Mouse (Mus musculus) intestine, embryonic 14.5 days (tissue): Measurements from ENCODE around the gene Alad. TPM values are rescaled to one million over a fixed set of nuclear protein-coding genes. Genes with fewer than 3 reads are reported as not detected.

ENCODE experiments used
- ATAC-seq: fragments of 200-750 bp; cut with Nextera tagmentation; replicated peaks from 2 replicates; pipeline ENCODE4 v1.8.0; 2017; ENCODE audit warnings: low read depth, moderate number of reproducible peaks, moderate TSS enrichment, moderate library complexity; ENCODE audit not compliant: low FRiP score, low TSS enrichment
- DNase-seq: peaks from one replicate; pipeline ENCODE4 v3.0.0-alpha.2; 2018; ENCODE audit warnings: low spot score
- H3K27ac ChIP-seq: fragments of 300-500 bp; sonication (generic); 2 replicates; pipeline ENCODE4 v1.5.1; 2014; ENCODE audit warnings: low read depth, mild to moderate bottlenecking, control low read depth
- H3K27me3 ChIP-seq: fragments of 300-500 bp; sonication (generic); replicated peaks from 2 replicates; pipeline ENCODE4 v1.6.1; 2014; ENCODE audit warnings: low read length, control low read depth; ENCODE audit not compliant: control insufficient read depth, insufficient read depth
- H3K36me3 ChIP-seq: fragments of 300-500 bp; sonication (generic); 2 replicates; pipeline ENCODE4 v1.6.1; 2014; ENCODE audit warnings: low read length, control low read depth; ENCODE audit not compliant: control insufficient read depth, insufficient read depth
- H3K4me1 ChIP-seq: fragments of 300-500 bp; sonication (generic); replicated peaks from 2 replicates; pipeline ENCODE4 v1.6.1; 2014; ENCODE audit warnings: low read length, control low read depth, mixed read lengths; ENCODE audit not compliant: control insufficient read depth, insufficient read depth
- H3K4me2 ChIP-seq: fragments of 300-500 bp; sonication (generic); 2 replicates; pipeline ENCODE4 v1.6.1; 2014; ENCODE audit warnings: low read length
- H3K4me3 ChIP-seq: fragments of 300-500 bp; sonication (generic); 2 replicates; pipeline ENCODE4 v1.5.1; 2014; ENCODE audit warnings: low read depth, low read length, control low read depth, mixed read lengths
- H3K9ac ChIP-seq: fragments of 300-500 bp; sonication (generic); 2 replicates; pipeline ENCODE4 v1.6.1; 2014; ENCODE audit warnings: mild to moderate bottlenecking, low read length
- H3K9me3 ChIP-seq: fragments of 300-500 bp; sonication (generic); 2 replicates; pipeline ENCODE4 v1.6.1; 2016; ENCODE audit warnings: low read length, control low read depth; ENCODE audit not compliant: control insufficient read depth
- WGBS: fragments of 180-500 bp; shearing (Covaris S2); extraction: QIAGEN DNeasy Blood & Tissue Kit; methylation state at CpG from one replicate; pipeline ENCODE4 v1.1.7; 2014; 5-methylcytosine and 5-hydroxymethylcytosine counted together
- polyA plus RNA-seq: library from polyadenylated mRNA; unstranded; fragments of >200 nt; fragmentation: Nextera tagmentation; extraction: Ambion mirVana; gene quantifications from 2 replicates; pipeline ENCODE4 v1.2.1, GENCODE M21; 2014

Gene Alad
- polyA plus RNA-seq, 1 experiment from 2014 or later = 146 TPM

DNA sequence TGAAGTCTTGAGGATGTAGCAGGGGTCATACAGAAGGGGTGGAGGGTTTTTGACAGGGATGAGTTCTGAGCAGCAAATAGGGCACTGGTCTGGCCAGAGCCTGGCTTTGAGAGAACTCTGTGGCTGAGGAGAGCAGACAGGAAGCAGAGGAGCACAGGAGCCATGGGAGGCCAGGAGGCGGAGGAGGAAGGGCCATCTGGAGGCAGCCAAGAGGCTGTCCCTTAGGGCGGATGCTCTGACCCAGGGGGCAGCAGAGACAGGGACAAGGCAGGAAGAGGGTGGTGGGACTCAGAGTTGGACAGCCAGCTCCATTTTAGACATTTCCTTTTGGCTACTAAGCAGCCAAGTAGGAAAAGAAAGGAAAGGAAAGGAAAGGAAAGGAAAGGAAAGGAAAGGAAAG is 3.6 kb downstream of the Alad start:
- H3K9me3 ChIP-seq = no peaks in the 10 kb centered on the region
- no peak overlapping the region for H3K9ac ChIP-seq
- peaks cover 29% of the 10 kb centered on the region for H3K36me3 ChIP-seq
- no peak overlapping the region for H3K4me2 ChIP-seq
- 0 out of 2 replicates have a peak overlapping the region, but pooled peaks have one; percentile 10 for H3K27ac ChIP-seq
- 32% methylated on average over 2 of the region's 2 CpGs for WGBS
- no peak overlapping the region for H3K4me3 ChIP-seq
- no peaks in the 10 kb centered on the region for H3K27me3 ChIP-seq
- DNase-seq (no peak), ATAC-seq (no peak)
- H3K4me1 ChIP-seq = peaks cover 28% of the 10 kb centered on the region

DNA sequence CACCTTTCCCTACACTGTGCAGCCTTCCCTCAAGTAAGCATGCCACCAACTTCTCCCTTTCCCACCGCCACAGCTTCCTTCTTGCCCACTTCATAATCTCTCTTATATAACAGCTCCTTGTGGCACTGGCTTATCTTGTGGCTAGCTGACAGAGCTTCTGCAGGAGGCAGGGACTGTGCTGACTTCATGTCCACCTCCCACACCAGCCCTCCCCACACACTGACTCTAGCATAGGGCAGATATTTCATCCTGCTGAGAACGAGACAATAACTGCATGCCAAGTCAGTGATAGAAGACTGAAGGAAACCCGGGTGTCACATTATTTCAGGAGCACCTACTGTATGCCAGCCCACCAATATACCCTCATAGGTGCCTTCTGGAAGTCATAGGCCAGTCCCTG is 4.2 kb downstream of the Alad start:
- Histone ChIP-seq H3K4me1 (peaks cover 28% of the 10 kb centered on the region), H3K27me3 (no peaks in the 10 kb centered on the region), H3K9me3 (no peaks in the 10 kb centered on the region), H3K9ac (no peak overlapping the region), H3K4me2 (no peak overlapping the region), H3K4me3 (no peak overlapping the region), H3K36me3 (peaks cover 35% of the 10 kb centered on the region), H3K27ac (no peak overlapping the region)
- 69% methylated on average over 3 of the region's 3 CpGs for WGBS
- no peak for ATAC-seq
- no peak for DNase-seq

- Histone ChIP-seq H3K9me3 (no peaks in the 10 kb centered on the region), H3K27me3 (no peaks in the 10 kb centered on the region), H3K36me3 (peaks cover 40% of the 10 kb centered on the region), H3K9ac (no peak overlapping the region), H3K27ac (no peak overlapping the region), H3K4me1 (peaks cover 28% of the 10 kb centered on the region), H3K4me3 (no peak overlapping the region), H3K4me2 (no peak overlapping the region)
- DNase-seq (no peak), ATAC-seq (no peak)
- 76% methylated on average over 7 of the region's 7 CpGs for WGBS
Observed at GRCm38 (mm10) chr4:62514995-62515394, 4.7 kb downstream of the Alad start.

DNA sequence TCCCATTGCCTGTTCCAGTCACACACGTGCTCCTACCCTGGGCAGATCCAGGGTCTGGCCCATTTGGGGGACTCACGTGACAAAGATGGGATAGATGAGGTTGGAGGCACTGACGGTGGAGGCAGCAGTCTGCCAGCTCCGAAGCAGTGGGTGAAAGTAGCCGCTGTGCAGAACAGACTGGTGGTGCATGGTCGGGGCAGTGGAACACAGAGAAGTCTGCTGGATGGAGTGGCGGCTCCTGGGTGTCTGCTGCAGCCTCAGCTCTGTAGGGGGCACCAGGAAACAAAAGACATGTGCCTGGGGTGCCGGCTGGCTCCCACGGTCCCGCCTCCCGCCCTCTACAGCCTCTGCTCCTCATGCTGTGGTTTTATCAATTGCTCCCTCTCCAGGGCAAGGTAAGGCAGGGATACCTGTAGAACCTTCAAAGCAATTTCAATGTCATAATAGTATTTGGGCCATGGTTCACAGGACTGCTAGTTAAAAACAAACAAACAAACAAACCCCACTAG is 5.7 kb downstream of the Alad start:
- Histone ChIP-seq H3K4me3 (no peak overlapping the region), H3K9me3 (no peaks in the 10 kb centered on the region), H3K27ac (no peak overlapping the region), H3K4me2 (no peak overlapping the region), H3K27me3 (no peaks in the 10 kb centered on the region), H3K36me3 (peaks cover 50% of the 10 kb centered on the region), H3K9ac (no peak overlapping the region), H3K4me1 (peaks cover 26% of the 10 kb centered on the region)
- DNase-seq (no peak), ATAC-seq (no peak)
- WGBS = 50% methylated on average over 11 of the region's 11 CpGs

- H3K4me1 ChIP-seq = no peaks in the 10 kb centered on the region
- H3K36me3 ChIP-seq = peaks cover 71% of the 10 kb centered on the region
- DNase-seq = no peak
- H3K9ac ChIP-seq = no peak overlapping the region
- no peak overlapping the region for H3K4me2 ChIP-seq
- H3K27me3 ChIP-seq = no peaks in the 10 kb centered on the region
- no peak overlapping the region for H3K27ac ChIP-seq
- no peaks in the 10 kb centered on the region for H3K9me3 ChIP-seq
- ATAC-seq = no peak
- WGBS = 93% methylated on average over 11 of the region's 11 CpGs
- no peak overlapping the region for H3K4me3 ChIP-seq
Observed at GRCm38 (mm10) chr4:62509946-62510345, 9.8 kb downstream of the Alad start.

- ATAC-seq (no peak), DNase-seq (no peak)
- no peak overlapping the region for H3K4me3 ChIP-seq
- H3K36me3 ChIP-seq = peaks cover 70% of the 10 kb centered on the region
- H3K27me3 ChIP-seq = no peaks in the 10 kb centered on the region
- H3K4me2 ChIP-seq = no peak overlapping the region
- H3K9me3 ChIP-seq = no peaks in the 10 kb centered on the region
- no peaks in the 10 kb centered on the region for H3K4me1 ChIP-seq
- H3K27ac ChIP-seq = no peak overlapping the region
- no peak overlapping the region for H3K9ac ChIP-seq
- WGBS = 90% methylated on average over 5 of the region's 5 CpGs
Observed at GRCm38 (mm10) chr4:62508839-62509238, 10.9 kb downstream of the Alad start.

- Histone ChIP-seq H3K27me3 (no peaks in the 10 kb centered on the region), H3K36me3 (peaks cover 49% of the 10 kb centered on the region), H3K27ac (no peak overlapping the region), H3K4me1 (0 out of 2 replicates have a peak, but pooled peaks cover 3% of the 10 kb centered on the region), H3K4me3 (no peak overlapping the region), H3K9me3 (no peaks in the 10 kb centered on the region), H3K4me2 (no peak overlapping the region), H3K9ac (no peak overlapping the region)
- 62% methylated on average over 2 of the region's 2 CpGs for WGBS
- ATAC-seq (no peak), DNase-seq (no peak)
Observed at GRCm38 (mm10) chr4:62506798-62507197, 12.9 kb downstream of the Alad start.

GRCm38 (mm10) chr4:62505991-62506390 is 13.7 kb downstream of the Alad start:
- DNase-seq (no peak), ATAC-seq (no peak)
- Histone ChIP-seq H3K9me3 (no peaks in the 10 kb centered on the region), H3K27ac (no peak overlapping the region), H3K9ac (no peak overlapping the region), H3K36me3 (peaks cover 41% of the 10 kb centered on the region), H3K4me3 (no peak overlapping the region), H3K4me2 (no peak overlapping the region), H3K4me1 (0 out of 2 replicates have a peak, but pooled peaks cover 5% of the 10 kb centered on the region), H3K27me3 (no peaks in the 10 kb centered on the region)
- WGBS = 89% methylated on average over 3 of the region's 3 CpGs

DNA sequence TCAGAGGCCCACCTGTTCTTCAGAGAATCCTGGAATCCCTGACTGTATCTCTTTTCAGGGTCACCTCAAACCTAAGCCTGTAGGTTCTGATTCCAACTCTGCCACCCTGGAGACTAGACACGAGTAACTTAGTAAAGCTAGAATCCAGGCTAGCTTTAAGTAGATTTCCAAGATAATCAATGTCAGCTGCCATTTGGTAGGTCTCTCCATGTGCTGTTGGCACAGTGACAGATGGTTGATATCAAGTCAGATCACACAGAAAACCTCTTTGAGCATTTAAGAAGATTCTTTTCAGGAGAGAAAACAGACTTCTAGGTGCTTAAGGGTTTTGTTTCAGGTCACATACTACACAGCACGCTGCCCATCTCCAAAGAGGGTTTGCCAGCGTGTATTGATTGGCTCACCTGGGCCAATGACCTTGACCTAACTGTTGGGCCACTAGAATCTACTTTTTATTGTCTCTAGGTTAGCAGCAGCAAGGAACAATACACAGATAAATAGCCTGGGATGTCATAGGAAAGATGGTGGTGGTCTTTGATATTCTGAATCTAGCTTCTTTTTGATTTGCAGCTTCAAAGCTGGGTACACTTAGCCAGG is 16.2 kb downstream of the Alad start, which contains the start of gene Hdhd3:
Gene Hdhd3, minus strand, starts transcription at position 94 of the 597 bp plus-strand sequence.
- Histone ChIP-seq H3K36me3 (peaks cover 30% of the 10 kb centered on the region), H3K4me3 (peak within 1 kb of the TSS; percentile 85), H3K4me2 (peak within 1 kb of the TSS; percentile 60), H3K27ac (peak within 1 kb of the TSS; percentile 84), H3K27me3 (no peaks in the 10 kb centered on the region), H3K9me3 (no peaks in the 10 kb centered on the region), H3K4me1 (0 out of 2 replicates have a peak, but pooled peaks cover 5% of the 10 kb centered on the region), H3K9ac (peak within 1 kb of the TSS; percentile 70)
- 80% methylated on average over 3 of the region's 3 CpGs for WGBS
- no peak for ATAC-seq
- no peak for DNase-seq
